Mouse (Mus musculus) thymus, postnatal 4 days (tissue): Measurements from ENCODE around the gene Pik3r5.

Experiments
- DNase-seq: peaks from one replicate; pipeline ENCODE4 v3.0.0; 2021

Pik3r5 gene

GRCm38 (mm10) chr11:68486093-68486492, 54.2 kb downstream of the Pik3r5 start:
- DNase-seq, result no peak

DNA sequence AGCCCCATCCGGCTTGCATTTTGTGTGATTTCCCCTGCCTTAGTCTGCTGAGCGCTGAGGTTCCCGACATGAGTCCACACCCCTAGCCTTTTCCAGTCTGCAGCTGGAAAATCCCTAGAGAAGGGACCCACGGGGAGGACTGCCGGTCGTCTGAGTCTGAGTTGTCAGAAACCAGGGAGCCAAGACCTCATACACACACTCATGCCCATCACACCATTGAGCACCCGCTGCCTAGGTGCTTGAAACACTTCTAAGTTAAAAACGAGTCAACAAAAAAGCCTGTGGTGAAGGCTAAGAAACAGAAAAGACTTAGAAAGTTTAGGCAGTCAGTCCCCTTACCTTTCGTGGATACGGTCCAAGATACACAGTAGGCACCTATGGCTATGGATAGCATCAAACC, 55.8 kb downstream of the Pik3r5 start:
- no peak for DNase-seq

DNA sequence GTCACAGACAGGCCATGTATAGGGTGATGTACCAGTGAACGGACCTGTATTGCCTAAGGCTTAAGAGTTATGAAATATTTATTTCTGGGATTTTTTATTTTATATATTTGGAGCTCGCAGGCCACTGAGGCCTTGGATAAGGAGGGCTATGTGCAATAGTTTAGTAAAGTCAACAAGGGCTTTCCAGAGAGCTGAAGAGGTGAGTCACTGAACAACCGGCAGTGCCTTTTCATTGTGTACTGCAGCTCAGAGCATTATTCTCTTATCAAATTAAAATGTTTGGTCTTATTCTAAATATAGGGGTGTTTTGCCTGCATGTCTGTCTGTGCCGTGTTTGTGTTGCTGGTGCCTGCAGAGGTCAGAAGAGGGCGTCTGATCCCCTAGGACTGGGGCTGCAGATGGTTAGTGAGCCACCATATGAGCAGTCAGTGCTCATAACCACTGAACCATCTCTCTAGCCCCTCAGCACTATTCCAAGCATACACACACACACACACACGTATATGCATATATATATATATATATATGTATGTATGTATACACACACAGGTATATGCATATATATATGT, 56.4 kb downstream of the Pik3r5 start:
- peak; percentile 5 for DNase-seq

DNA sequence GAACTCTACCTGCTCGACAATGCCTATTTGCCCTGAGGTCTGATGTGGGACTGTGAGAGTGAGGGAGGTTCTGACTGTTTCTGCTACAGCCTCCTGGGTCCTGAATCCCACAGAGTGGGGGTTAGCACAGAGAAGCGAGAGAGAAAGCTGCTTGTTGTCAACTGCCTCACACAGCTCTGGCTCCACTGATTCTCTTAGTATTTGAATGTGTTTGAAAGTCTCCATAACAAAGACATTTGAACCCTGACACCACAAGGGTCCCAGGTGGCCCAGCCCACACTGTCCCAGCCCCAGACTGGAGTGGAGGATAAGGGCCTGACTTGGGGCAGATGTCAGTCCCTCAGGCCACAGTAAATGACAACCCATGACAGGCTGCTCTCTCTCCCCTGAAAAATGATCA, 57.3 kb downstream of the Pik3r5 start:
- no peak for DNase-seq

DNA sequence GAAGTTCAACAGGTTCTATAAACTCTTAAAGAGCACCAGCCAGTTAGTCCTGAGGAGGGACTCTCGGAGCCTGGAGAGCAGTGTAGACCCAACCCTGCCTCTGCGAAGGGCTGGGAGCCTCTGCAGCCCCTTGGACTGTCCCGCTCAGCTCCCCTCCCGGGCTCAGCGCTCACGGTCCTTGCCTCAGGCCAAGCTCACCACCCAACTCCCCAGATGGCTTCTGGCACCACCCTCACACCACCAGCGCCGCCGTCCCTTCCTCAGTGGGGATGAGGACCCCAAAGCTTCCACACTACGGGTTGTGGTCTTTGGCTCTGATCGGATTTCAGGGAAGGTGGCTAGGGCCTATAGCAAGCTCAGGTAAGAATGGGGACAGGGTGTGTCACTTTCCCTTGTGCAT, 60.7 kb downstream of the Pik3r5 start:
- DNase-seq, result no peak

DNA sequence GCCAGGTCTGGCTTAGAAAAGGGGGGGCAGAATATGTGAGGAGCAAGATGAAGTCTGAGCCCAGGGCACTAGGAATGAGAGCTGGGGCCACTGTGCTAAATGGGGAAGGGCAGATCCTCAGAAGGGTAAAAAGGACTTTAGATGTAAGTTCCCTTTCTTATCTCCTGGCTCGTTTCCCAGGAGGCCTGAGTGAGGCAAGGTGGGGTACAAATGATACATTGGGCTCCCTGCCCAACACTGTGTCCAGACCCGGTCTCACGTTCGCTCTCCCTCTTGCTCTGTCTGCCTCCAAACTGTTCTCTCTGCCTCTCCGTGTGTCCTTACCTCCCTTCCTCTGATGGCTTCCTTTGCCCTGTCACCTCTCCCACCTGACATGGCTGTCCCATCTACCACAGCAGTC, 61.8 kb downstream of the Pik3r5 start:
- no peak for DNase-seq

- no peak for DNase-seq
Measured at GRCm38 (mm10) chr11:68497081-68497480, 65.2 kb downstream of the Pik3r5 start.

- no peak for DNase-seq
Measured at GRCm38 (mm10) chr11:68498517-68498916, 66.6 kb downstream of the Pik3r5 start.

- no peak for DNase-seq
Measured at GRCm38 (mm10) chr11:68498999-68499699, 67.2 kb downstream of the Pik3r5 start.

DNA sequence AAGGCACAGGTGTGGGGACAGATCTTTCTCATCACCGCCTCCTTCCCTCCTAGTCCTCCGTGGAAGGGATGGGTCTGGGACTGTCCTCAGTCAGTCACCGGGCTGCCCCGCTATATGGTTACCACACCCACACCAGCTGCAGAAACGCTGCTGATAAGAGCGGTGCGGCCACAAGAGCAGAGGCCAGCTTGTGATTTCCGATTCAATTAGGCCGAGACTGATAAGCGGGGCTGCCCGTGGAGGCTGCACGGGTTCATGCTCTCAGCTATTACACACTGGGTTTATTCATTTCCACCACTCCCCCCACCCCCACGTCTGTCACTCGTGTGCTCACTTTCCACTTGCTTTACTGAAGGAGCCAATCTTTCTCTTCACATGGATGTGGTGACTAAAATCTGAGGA, 69.0 kb downstream of the Pik3r5 start:
- no peak for DNase-seq

GRCm38 (mm10) chr11:68502408-68502807, 70.5 kb downstream of the Pik3r5 start:
- DNase-seq, result no peak

DNA sequence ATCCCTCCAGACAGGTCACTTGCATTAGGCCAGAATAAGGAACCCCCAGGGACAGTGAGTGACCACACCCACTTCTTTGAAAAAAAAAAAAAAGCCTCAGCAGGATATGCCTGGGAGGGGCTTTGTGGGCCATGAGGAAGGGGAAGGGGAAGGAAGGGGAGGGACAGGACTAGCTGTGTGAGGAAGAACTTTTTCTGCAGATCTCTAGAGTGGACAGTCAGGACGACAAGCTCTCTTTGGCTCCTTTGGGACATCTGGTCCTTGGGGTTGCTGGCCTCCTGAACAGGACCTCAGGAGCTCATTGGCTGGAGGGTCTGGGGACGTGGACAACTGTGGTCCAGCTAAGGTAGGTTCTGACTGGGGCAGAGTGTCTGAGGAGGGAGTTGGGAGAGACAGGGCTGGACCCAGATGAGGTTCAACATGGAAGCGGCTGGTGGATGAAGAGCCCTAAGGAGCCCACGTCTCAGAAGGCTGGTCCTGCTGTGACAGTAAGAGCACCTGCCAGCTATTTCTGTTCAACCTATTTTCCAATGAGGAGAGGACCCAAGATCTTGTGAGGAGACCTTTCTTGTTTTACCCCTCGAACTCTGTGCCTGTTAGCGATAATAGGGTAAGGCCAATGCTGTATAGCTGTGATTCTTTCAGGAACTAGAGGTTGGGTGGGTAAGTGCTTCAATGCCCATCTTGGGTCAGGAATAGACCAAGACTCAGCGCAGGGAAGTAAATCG, 71.1 kb downstream of the Pik3r5 start, which contains the start of gene Pik3r6:
Pik3r6 (plus strand) TSS at position 118 of the 728 bp plus-strand sequence.
- DNase-seq, result no peak

DNA sequence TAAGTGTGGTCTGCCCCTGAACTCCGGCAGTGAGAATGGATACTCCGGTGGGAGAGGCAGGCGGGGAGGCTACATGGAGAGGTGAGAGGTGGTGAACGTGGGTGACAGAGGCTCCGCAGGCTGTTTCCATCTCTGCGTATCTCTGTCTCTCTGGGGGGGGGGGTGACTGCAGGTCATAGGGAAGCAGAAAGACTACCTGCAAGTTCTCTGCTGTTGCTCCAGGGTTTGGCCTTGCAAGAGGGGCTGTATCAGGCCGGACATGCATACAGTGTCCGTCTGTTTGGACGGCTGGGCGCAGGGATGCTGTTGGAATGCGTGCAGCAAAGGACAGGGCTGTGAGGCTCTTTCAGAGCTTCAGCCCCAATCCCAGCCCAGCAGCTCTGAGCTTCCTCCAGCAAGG, 73.0 kb downstream of the Pik3r5 start:
- DNase-seq, result no peak

DNA sequence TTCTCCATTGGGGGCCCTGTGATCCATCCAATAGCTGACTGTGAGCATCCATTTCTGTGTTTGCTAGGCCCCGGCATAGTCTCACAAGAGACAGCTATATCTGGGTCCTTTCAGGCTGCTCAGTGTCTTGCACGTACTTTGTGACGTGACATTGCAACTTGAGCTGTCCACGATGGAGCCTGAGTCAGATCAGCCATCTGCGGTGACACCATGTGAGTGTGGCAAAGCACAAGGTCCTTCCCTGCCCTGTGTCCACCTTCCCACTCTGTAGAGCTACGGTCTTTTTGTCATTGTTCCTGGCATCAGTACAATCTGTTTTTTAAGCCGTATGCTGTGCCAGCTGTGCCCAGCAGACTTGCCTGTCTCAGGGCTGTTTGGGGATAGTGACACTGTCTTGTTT, 75.3 kb downstream of the Pik3r5 start:
- DNase-seq, result no peak

- DNase-seq, result no peak
Measured at GRCm38 (mm10) chr11:68508619-68509018, 76.7 kb downstream of the Pik3r5 start.

DNA sequence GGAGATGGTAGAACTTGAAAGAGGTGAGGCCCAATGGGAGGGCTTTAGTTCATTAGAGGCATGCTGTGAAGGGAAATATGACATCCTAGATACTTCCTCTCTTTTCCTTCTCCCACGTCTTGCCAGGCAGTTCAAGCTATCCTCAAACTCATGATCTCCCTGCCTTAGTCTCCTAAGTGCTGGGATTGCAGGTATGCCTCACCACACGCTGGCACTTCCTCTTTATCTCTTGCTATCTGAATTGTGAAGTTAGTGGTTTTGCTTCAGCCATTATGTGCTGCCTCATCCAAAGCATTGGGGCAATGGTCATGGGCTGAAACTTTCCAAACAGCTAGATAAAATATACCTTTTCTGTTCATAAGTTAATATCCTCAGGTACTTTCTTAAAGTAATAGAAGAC, 77.3 kb downstream of the Pik3r5 start:
- no peak for DNase-seq

DNA sequence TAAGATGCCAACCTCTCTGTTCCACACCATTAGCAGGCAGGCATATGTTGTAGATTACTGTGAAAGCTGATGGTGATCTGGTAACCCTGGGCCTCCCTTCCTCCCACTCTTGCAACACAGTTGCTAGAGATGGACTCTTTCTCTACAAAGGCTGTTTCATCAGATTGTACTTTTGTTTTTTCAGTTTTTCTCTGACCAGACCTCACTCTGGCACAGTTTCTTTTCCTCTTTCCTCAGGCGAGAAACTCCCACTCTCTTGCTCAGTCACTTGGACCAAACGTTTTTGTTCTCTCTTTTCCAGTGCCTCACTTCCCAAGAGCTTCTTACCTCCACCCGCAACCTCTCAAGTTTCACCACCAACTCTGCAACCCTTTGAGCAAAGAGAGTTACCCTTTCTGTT, 82.0 kb downstream of the Pik3r5 start:
- DNase-seq, result no peak

DNA sequence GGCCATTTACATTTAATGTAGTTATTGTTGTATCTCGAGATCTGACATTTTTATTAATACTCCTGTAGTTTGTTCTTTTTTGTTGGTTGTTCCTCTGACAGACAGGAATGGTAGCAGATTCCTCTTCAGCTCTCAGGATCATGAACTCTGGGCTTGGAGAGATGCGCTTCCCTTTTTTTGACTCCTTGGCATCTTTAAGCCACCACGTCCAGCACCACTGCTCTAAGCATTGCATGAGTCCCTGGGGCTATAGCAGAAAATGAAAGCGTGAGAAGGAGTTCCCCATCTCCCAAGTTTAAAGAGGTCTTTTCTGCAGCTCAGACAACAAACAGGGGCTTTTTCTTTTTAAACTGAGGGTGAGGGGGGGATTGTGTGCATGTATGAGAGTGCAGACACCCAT, 87.4 kb downstream of the Pik3r5 start:
- DNase-seq, result no peak

GRCm38 (mm10) chr11:68519815-68520214, 87.9 kb downstream of the Pik3r5 start:
- no peak for DNase-seq

DNA sequence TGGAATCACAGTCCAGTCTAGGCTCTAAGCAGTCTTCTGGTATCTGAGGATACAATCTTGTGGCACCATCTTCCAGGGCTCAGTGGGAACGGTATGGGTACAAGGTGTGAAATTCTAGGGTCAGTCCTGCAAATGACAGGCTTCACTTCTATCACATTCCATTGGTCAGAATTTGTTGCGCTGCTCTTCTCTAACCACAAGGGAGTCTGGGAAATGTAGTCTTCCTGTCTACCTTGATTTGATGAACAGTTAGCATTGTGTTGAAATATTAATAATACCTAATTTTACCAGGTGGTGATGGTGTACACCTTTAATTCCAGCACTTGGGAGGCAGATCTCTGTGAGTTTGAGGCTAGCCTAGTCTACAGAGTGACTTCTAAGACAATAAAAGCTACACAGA, 88.5 kb downstream of the Pik3r5 start:
- no peak for DNase-seq

DNA sequence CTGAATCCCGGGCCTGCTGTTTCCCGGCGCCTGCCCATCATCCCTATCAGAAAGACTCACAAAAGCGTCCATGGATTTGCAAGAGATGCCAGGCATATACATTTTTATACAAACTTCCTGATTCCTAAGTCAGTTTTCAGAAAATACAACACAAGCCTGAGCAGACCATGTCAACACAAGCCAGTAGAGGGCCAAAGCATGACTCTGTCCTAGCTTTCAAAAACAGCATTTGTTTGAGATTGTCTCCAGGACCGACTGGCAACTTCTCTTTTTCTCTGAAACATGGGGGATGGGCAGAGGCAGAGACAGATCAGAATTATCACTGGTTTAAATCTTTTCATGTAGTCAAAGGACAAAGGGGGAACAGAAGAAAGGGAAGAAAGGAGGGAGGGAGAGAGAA, 89.4 kb downstream of the Pik3r5 start:
- DNase-seq, result no peak

DNA sequence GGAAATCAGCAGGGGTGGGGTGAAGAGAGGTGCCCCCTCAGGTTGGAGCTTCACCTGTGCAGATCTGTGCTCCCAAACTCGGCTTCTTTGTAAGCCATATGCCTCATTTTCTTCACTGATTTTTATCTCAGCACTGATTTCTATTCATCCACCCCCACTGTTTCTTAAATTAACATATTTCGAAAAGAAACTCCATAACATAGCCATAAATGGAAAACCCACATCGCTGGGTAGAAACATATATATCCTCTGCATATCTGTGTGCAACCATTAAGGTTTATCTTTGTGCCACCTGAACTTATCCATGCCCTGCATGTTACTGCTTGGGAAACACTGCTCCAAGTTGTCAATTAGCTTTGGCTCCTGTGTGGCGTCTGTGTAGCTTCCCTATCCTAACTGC, 94.5 kb downstream of the Pik3r5 start:
- no peak for DNase-seq

DNA sequence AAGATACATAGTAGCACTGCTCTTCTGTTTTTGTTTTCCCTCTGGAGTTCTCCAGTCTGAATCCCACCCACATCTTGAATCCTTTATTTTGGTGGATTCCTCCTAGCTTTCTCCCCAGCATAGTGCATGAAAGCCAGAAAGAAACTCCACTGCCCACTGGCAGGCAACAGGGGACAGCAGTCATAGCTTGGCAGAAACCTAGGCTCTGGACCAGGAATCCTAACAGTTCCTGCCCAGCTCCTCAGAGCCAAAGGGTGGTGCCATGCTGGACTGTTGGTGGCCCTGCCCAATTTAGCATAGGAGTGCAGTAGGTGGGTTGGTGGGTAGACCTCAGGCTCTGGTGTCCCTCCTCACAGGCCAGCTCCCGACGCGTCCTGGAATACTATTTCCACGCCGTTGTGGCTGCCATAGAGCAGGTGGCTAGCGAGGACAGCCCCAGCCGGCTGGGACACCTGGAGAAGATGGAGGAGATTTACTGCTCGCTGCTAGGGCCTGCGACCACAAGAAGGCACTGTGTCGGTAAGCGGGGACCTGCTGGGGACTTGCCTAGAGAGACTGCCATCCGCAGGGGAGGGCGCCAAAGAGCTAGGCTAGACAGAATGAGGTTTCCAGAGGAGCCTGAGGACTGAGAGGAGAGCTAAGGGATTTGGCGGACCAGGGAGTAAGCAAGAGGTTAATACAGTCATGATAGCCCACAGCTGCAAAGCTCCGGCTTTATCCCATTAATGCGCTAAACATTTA, 99.3 kb downstream of the Pik3r5 start:
- DNase-seq, result peak; percentile 87
